ENCODE assay signal across 34 mouse cellular contexts in genomic region chr16:22499951-22500350, GRCm38 (mm10).
A peak's percentile ranks its signal among the peaks of the same experiment; 100 is the strongest.
DNase-seq lines count a peak whose midpoint lies in the region; ATAC-seq lines count a peak whose summit lies in the region.
"Had no signal": no experiment of that assay in that cellular context is flagged by ENCODE, and none has a peak within 500 bp of the region (broad histone marks: within the 10 kb centered on the region; RNA-seq: fewer than 3 reads in every experiment).

No protein-coding gene starts in this region.

- intact Hi-C loops in heart, postnatal 14 days (cut with DNase I), result loop anchor here (2.0 kb wide), 1 partner anchor 57 kb away; no protein-coding TSS in a partner anchor

- no peaks in the 10 kb centered on the region for H3K27me3 ChIP-seq in midbrain, embryonic 14.5 days (ENCODE audit: control insufficient read depth, insufficient read depth, low read length)
- H3K27me3 ChIP-seq: embryonic facial prominence, embryonic 15.5 days; forebrain, embryonic 12.5 days; hindbrain, embryonic 13.5 days; limb, embryonic 15.5 days; liver, embryonic 13.5 days; neural tube, embryonic 12.5 days had no signal

- H3K36me3 ChIP-seq in midbrain, embryonic 14.5 days (ENCODE audit: control insufficient read depth, insufficient read depth, low read length), result no peaks in the 10 kb centered on the region
- H3K36me3 ChIP-seq: embryonic facial prominence, embryonic 10.5 days; embryonic facial prominence, embryonic 15.5 days; forebrain, embryonic 12.5 days; G1E; hindbrain, embryonic 13.5 days; limb, embryonic 10.5 days; limb, embryonic 15.5 days; liver, embryonic 13.5 days; midbrain, embryonic 10.5 days; neural tube, embryonic 12.5 days had no signal

- H3K9ac ChIP-seq in midbrain, embryonic 14.5 days (replicated peaks; ENCODE audit: low read length), result no peak overlapping the region
- H3K9ac ChIP-seq: embryonic facial prominence, embryonic 15.5 days; forebrain, embryonic 12.5 days; hindbrain, embryonic 13.5 days; limb, embryonic 15.5 days; liver, embryonic 13.5 days; neural tube, embryonic 12.5 days had no signal

- H3K27ac ChIP-seq in midbrain, embryonic 14.5 days (replicated peaks; ENCODE audit: low read depth, low read length), result no peak overlapping the region
- H3K27ac ChIP-seq: embryonic facial prominence, embryonic 10.5 days; embryonic facial prominence, embryonic 15.5 days; forebrain, embryonic 12.5 days; hindbrain, embryonic 13.5 days; limb, embryonic 10.5 days; limb, embryonic 15.5 days; liver, embryonic 13.5 days; macrophage; midbrain, embryonic 10.5 days; neural tube, embryonic 12.5 days; stomach, postnatal 0 days had no signal

- no peak overlapping the region for H3K4me2 ChIP-seq in midbrain, embryonic 14.5 days (ENCODE audit: low read length)
- H3K4me2 ChIP-seq: embryonic facial prominence, embryonic 15.5 days; forebrain, embryonic 12.5 days; hindbrain, embryonic 13.5 days; limb, embryonic 15.5 days; liver, embryonic 13.5 days; neural tube, embryonic 12.5 days had no signal

- no peaks in the 10 kb centered on the region for H3K9me3 ChIP-seq in midbrain, embryonic 14.5 days (ENCODE audit: control insufficient read depth, low read length)
- H3K9me3 ChIP-seq: embryonic facial prominence, embryonic 10.5 days; embryonic facial prominence, embryonic 15.5 days; forebrain, embryonic 12.5 days; G1E; hindbrain, embryonic 13.5 days; limb, embryonic 10.5 days; limb, embryonic 15.5 days; liver, embryonic 13.5 days; midbrain, embryonic 10.5 days; neural tube, embryonic 12.5 days had no signal

- peak; percentile 44 to 69 for DNase-seq in adrenal gland, adult (ENCODE audit: inconsistent age in 2 of 2, low spot score in 1 of 2)
- no peak for DNase-seq in adrenal gland, postnatal 4 days (ENCODE audit: low spot score in 2 of 2)
- DNase-seq in MN1 (ENCODE audit: low spot score), result peak; percentile 18
- DNase-seq in adrenal gland, postnatal 25 days, result peak; percentile 20
- DNase-seq in heart, postnatal 14 days, result peak; percentile 22 to 37
- no peak for DNase-seq in lung, postnatal 10 days
- no peak for DNase-seq in midbrain, embryonic 14.5 days
- no peak for DNase-seq in thymus, postnatal 0 days (ENCODE audit: low spot score)
- DNase-seq: cerebellum, adult 2 months; cerebellum, postnatal 14 days; gastrocnemius, postnatal 10 days; kidney, adult 9 months; kidney, postnatal 14 days; layer of hippocampus, adult 9-11 months; liver, embryonic 13.5 days; right cerebral cortex, postnatal 4 days; thymus, adult 18-20 months; thymus, postnatal 36 days had no signal

- ATAC-seq in midbrain, embryonic 14.5 days (ENCODE audit: low FRiP score, low TSS enrichment), result no peak
- ATAC-seq: intestine, embryonic 16.5 days; lung, postnatal 0 days; midbrain, embryonic 16.5 days; Patski had no signal

- WGBS in midbrain, embryonic 14.5 days, result 90% methylated on average over 5 of the region's 5 CpGs

- no peaks in the 10 kb centered on the region for H3K4me1 ChIP-seq in midbrain, embryonic 14.5 days (ENCODE audit: control insufficient read depth, insufficient read depth, low read length)
- H3K4me1 ChIP-seq: forebrain, embryonic 12.5 days; hindbrain, embryonic 13.5 days; midbrain, embryonic 10.5 days; neural tube, embryonic 12.5 days had no signal

- H3K4me3 ChIP-seq in midbrain, embryonic 14.5 days (replicated peaks; ENCODE audit: low read depth, low read length), result no peak overlapping the region
- H3K4me3 ChIP-seq: embryonic facial prominence, embryonic 10.5 days; embryonic facial prominence, embryonic 15.5 days; forebrain, embryonic 12.5 days; hindbrain, embryonic 13.5 days; limb, embryonic 10.5 days; limb, embryonic 15.5 days; liver, embryonic 13.5 days; midbrain, embryonic 10.5 days; myocyte; neural tube, embryonic 12.5 days had no signal

Comparison
In these comparisons a context has a peak if more than half of its experiments do, and no peak if none do; other contexts are left out.
1. DNase-seq: peak in adrenal gland, adult (2 of 2), MN1 (single experiment), adrenal gland, postnatal 25 days (single experiment) and heart, postnatal 14 days (2 of 2); none in adrenal gland, postnatal 4 days (0 of 2), lung, postnatal 10 days (single experiment), midbrain, embryonic 14.5 days (single experiment) and thymus, postnatal 0 days (single experiment).